Mouse (Mus musculus) hindbrain, embryonic 15.5 days (tissue): ENCODE measurements around the gene Cdc27. TPM values are rescaled to one million over a fixed set of nuclear protein-coding genes. Genes with fewer than 3 reads are reported as not detected.
A peak's percentile ranks its signal among the peaks of the same experiment; 100 is the strongest.

Experiments
- ATAC-seq: fragments of 200-750 bp; cut with Nextera tagmentation; 2 replicates; pipeline ENCODE4 v1.8.0; 2017; ENCODE audit warnings: low read depth, moderate number of reproducible peaks, moderate TSS enrichment; ENCODE audit not compliant: low FRiP score
- H3K27ac ChIP-seq: fragments of 300-500 bp; sonication (generic); replicated peaks from 2 replicates; pipeline ENCODE4 v1.5.1; 2015; ENCODE audit warnings: mild to moderate bottlenecking, inconsistent platforms
- H3K27me3 ChIP-seq: fragments of 300-500 bp; sonication (generic); 2 replicates; pipeline ENCODE4 v1.6.1; 2015; ENCODE audit warnings: control low read depth, inconsistent platforms
- H3K36me3 ChIP-seq: fragments of 300-500 bp; sonication (generic); 2 replicates; pipeline ENCODE4 v1.6.1; 2015; ENCODE audit warnings: control low read depth, inconsistent platforms
- H3K4me1 ChIP-seq: fragments of 300-500 bp; sonication (generic); replicated peaks from 2 replicates; pipeline ENCODE4 v1.6.1; 2015; ENCODE audit warnings: control low read depth, inconsistent platforms
- H3K4me2 ChIP-seq: fragments of 300-500 bp; sonication (generic); 2 replicates; pipeline ENCODE4 v1.6.1; 2015; ENCODE audit warnings: moderate library complexity, mild to moderate bottlenecking, inconsistent platforms
- H3K4me3 ChIP-seq: fragments of 300-500 bp; sonication (generic); 2 replicates; pipeline ENCODE4 v1.5.1; 2015; ENCODE audit warnings: mild to moderate bottlenecking, inconsistent platforms
- H3K9ac ChIP-seq: fragments of 300-500 bp; sonication (generic); 2 replicates; pipeline ENCODE4 v1.6.1; 2015; ENCODE audit warnings: inconsistent platforms
- H3K9me3 ChIP-seq: fragments of 300-500 bp; sonication (generic); 2 replicates; pipeline ENCODE4 v1.6.1; 2016; ENCODE audit warnings: control low read depth, inconsistent platforms
- WGBS: fragments of 180-500 bp; shearing (Covaris S2); methylation state at CpG from one replicate; pipeline ENCODE4 v1.1.7; 2015; 5-methylcytosine and 5-hydroxymethylcytosine counted together
- polyA plus RNA-seq: library from polyadenylated mRNA; unstranded; fragments of >200 nt; fragmentation: Nextera tagmentation; extraction: Ambion mirVana; gene quantifications from 2 replicates; pipeline ENCODE4 v1.2.1, GENCODE M21; 2015

The Cdc27 gene
- polyA plus RNA-seq, 1 experiment from 2014 or later, result 34.2 TPM

DNA sequence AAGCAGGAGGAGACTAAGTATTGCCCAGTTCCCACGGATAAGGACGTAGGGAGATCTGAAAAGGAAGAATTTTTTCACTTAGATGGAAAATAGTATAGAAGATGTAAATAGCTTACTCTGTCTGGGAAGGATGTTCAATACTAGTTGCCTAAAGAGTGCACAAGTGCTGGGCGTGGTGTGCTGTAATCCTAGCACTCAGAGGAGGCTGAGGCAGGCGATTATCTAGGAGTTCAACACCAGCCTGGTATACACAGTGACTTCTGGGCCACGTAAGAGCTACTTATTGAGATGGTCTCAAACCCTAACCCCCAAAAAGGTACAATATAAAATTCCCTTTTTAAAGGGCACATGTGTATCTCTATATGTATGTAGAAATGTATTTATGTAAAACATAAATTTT is 82.7 kb downstream of the Cdc27 start:
- WGBS, result 82% methylated on average over 5 of the region's 5 CpGs
- H3K36me3 ChIP-seq, result 0 out of 2 replicates have a peak, but pooled peaks cover 3% of the 10 kb centered on the region
- H3K9me3 ChIP-seq, result no peaks in the 10 kb centered on the region
- no peak for ATAC-seq
- peaks cover 39% of the 10 kb centered on the region for H3K4me1 ChIP-seq
- peak overlapping the region; percentile 20 for H3K4me2 ChIP-seq
- no peak overlapping the region for H3K9ac ChIP-seq
- H3K27me3 ChIP-seq, result no peaks in the 10 kb centered on the region
- H3K4me3 ChIP-seq, result no peak overlapping the region
- no peak overlapping the region for H3K27ac ChIP-seq

- no peaks in the 10 kb centered on the region for H3K9me3 ChIP-seq
Measured at GRCm38 (mm10) chr11:104461551-104461950, 88.9 kb downstream of the Cdc27 start.

GRCm38 (mm10) chr11:104459671-104460070 is 90.7 kb downstream of the Cdc27 start:
- no peak overlapping the region for H3K27ac ChIP-seq
- ATAC-seq, result no peak
- no peak overlapping the region for H3K9ac ChIP-seq
- H3K4me1 ChIP-seq, result peaks cover 15% of the 10 kb centered on the region
- H3K9me3 ChIP-seq, result no peaks in the 10 kb centered on the region
- no peak overlapping the region for H3K4me3 ChIP-seq
- 98% methylated on average over 2 of the region's 2 CpGs for WGBS
- no peaks in the 10 kb centered on the region; the same call in 1 of the 2 replicates for H3K36me3 ChIP-seq
- no peaks in the 10 kb centered on the region for H3K27me3 ChIP-seq
- no peak overlapping the region for H3K4me2 ChIP-seq

More at GRCm38 (mm10) chr11:104461551-104461950, 88.9 kb downstream of the Cdc27 start:
- peaks cover 3% of the 10 kb centered on the region; the same call in 1 of the 2 replicates for H3K36me3 ChIP-seq
- H3K27ac ChIP-seq, result no peak overlapping the region
- H3K4me3 ChIP-seq, result no peak overlapping the region
- H3K9ac ChIP-seq, result no peak overlapping the region
- H3K4me1 ChIP-seq, result peaks cover 19% of the 10 kb centered on the region
- H3K4me2 ChIP-seq, result no peak overlapping the region
- no peaks in the 10 kb centered on the region for H3K27me3 ChIP-seq
- ATAC-seq, result no peak

- no peak overlapping the region for H3K27ac ChIP-seq
- H3K4me2 ChIP-seq, result no peak overlapping the region
- H3K9me3 ChIP-seq, result no peaks in the 10 kb centered on the region
- H3K9ac ChIP-seq, result no peak overlapping the region
- no peak for ATAC-seq
- no peak overlapping the region for H3K4me3 ChIP-seq
- 89% methylated on average over 2 of the region's 2 CpGs for WGBS
- H3K27me3 ChIP-seq, result no peaks in the 10 kb centered on the region
- no peaks in the 10 kb centered on the region; the same call in 1 of the 2 replicates for H3K36me3 ChIP-seq
- 0 out of 2 replicates have a peak, but pooled peaks cover 4% of the 10 kb centered on the region for H3K4me1 ChIP-seq
Measured at GRCm38 (mm10) chr11:104458507-104458906, 91.9 kb downstream of the Cdc27 start.

Other genes with a start within 250 kb of the Cdc27 start
- 26.0 and 29.0 TPM in 2 replicates for gene Kansl1, start 81.8 kb downstream of the Cdc27 start, polyA plus RNA-seq
- 2.8 and 5.1 TPM in 2 replicates for gene Myl4, start within 50 bp of the Cdc27 start, polyA plus RNA-seq
- 1.5 and 1.7 TPM in 2 replicates for gene Itgb3, start 57.4 kb upstream of the Cdc27 start, polyA plus RNA-seq
- 0.04 and 0.60 TPM in 2 replicates for gene Gm11639, start 135.1 kb upstream of the Cdc27 start, polyA plus RNA-seq